Mouse (Mus musculus): Measurements from ENCODE around the gene Tgm3.

DNA sequence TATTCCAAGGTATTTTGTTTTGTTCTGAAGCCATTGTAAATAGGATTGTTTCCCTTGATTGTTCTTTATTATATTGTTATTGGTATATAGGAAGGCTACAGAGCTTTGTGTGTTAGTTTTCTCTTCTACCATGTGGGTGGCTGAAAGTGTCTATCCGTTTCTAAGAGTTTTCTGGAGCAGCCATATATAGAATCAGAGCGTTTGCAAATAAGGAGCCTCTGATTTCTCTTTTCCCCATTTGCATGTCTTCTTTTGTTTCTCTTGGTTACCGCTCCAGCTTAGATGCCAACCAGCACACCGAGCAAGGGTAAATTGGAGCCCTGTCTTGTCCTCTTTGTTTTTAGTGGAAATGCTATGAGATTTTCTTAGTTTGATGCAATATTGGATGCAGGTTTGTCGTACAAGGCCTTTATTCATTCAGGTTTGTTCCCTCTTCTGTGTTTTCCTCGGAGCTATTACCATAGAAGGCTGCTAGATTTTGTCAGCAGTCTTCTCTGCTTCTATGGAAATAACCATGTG, 24.6 kb upstream of the Tgm3 start:
- no peak for TF ChIP-seq USF1 (IDR thresholded peaks at IDR 0.05; ENCODE audit: low read depth)
- no peak for TF ChIP-seq POLR2A (IDR thresholded peaks at IDR 0.05; ENCODE audit: insufficient read length, low read depth)
- no peak for TF ChIP-seq MYOG (IDR thresholded peaks at IDR 0.05; ENCODE audit: control insufficient read depth in 1 of 3, insufficient read depth in 1 of 3, insufficient read length in 2 of 3, low read depth in 2 of 3)
- TF ChIP-seq TCF12 (IDR thresholded peaks at IDR 0.05; ENCODE audit: insufficient read depth, poor library complexity, severe bottlenecking), result no peak
- no peak for TF ChIP-seq MAX (IDR thresholded peaks at IDR 0.05; ENCODE audit: low read depth)
- no peak for TF ChIP-seq POLR2AphosphoS2 (IDR thresholded peaks at IDR 0.05; ENCODE audit: insufficient read length, low read depth)
- TF ChIP-seq CEBPB (IDR thresholded peaks at IDR 0.05; ENCODE audit: insufficient read depth, poor library complexity, severe bottlenecking), result no peak
- no peak for TF ChIP-seq E2F4 (IDR thresholded peaks at IDR 0.05; ENCODE audit: insufficient read depth)
- TF ChIP-seq MYOD1 (IDR thresholded peaks at IDR 0.05; ENCODE audit: control insufficient read depth in 1 of 3, insufficient read length in 2 of 3, low read depth in 2 of 3), result no peak
- no peak for TF ChIP-seq REST (IDR thresholded peaks at IDR 0.05; ENCODE audit: insufficient read depth, insufficient read length)
- TF ChIP-seq TCF3 (IDR thresholded peaks at IDR 0.05; ENCODE audit: insufficient read length, low read depth), result no peak
